Comparison of ENCODE assay signal across 9 mouse cellular contexts in the genomic region with DNA sequence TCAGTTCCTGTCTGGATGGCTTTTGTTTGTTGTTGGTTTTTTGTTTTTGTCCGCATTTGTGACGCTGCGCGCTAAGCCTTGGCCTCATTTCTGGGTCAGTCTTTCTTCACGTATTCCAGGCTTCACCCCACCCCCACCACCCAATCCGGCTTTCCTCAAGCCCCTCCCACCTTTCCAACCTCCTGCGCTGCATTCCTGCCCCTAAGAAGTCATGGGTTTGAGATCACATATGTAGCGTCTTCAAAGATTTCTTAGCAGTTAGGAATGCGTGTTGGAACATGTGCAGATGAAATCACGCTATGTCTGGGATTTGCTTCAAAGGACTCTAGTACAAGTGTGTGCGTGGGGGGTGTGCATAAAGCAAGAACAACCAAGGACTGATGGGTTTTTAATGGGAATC. TPM values are rescaled to one million over a fixed set of nuclear protein-coding genes. Genes with fewer than 3 reads are reported as not detected.
DNase-seq lines count a peak whose midpoint lies in the region; ATAC-seq and TF ChIP-seq lines count a peak whose summit lies in the region.
"Had no signal": no experiment of that assay in that cellular context is flagged by ENCODE, and none has a peak within 500 bp of the region (broad histone marks: within the 10 kb centered on the region; RNA-seq: fewer than 3 reads in every experiment).

No protein-coding gene starts in this region.

- ATAC-seq in embryonic facial prominence, embryonic 14.5 days (ENCODE audit: low read depth), result peak; percentile 44
- no peak for ATAC-seq in intestine, postnatal 0 days

- peaks cover 30% of the 10 kb centered on the region for H3K4me1 ChIP-seq in embryonic facial prominence, embryonic 14.5 days (ENCODE audit: control insufficient read depth, insufficient read depth, low read length)
- peaks cover 16% of the 10 kb centered on the region for H3K4me1 ChIP-seq in intestine, postnatal 0 days (replicated peaks; ENCODE audit: control insufficient read depth, insufficient read depth, low read length)

- peak overlapping the region; percentile 28 for H3K4me3 ChIP-seq in embryonic facial prominence, embryonic 14.5 days (ENCODE audit: low read depth, low read length)
- no peak overlapping the region for H3K4me3 ChIP-seq in intestine, postnatal 0 days (ENCODE audit: low read depth, low read length)
- H3K4me3 ChIP-seq: myocyte had no signal

- intact Hi-C loops in left cerebral cortex, postnatal 25 days (cut with DNase I), result no loop called here
- intact Hi-C loops in left cerebral cortex, postnatal 10 days (cut with DNase I), result no loop called here

- no peaks in the 10 kb centered on the region for H3K27me3 ChIP-seq in embryonic facial prominence, embryonic 14.5 days (replicated peaks; ENCODE audit: control insufficient read depth, insufficient read depth, low read length)
- no peaks in the 10 kb centered on the region for H3K27me3 ChIP-seq in intestine, postnatal 0 days (replicated peaks; ENCODE audit: control insufficient read depth, insufficient read depth, low read length)

- H3K27ac ChIP-seq in embryonic facial prominence, embryonic 14.5 days (replicated peaks; ENCODE audit: low read depth, low read length), result peak overlapping the region; percentile 56; the same call in 1 of the 2 replicates
- H3K27ac ChIP-seq in intestine, postnatal 0 days (ENCODE audit: low read depth, low read length), result peak overlapping the region; percentile 17; the same call in 1 of the 2 replicates

- peak overlapping the region; percentile 60 for H3K4me2 ChIP-seq in embryonic facial prominence, embryonic 14.5 days (ENCODE audit: low read depth, low read length)
- H3K4me2 ChIP-seq in intestine, postnatal 0 days (replicated peaks; ENCODE audit: low read depth), result peak overlapping the region; percentile 53

- no peaks in the 10 kb centered on the region for H3K9me3 ChIP-seq in embryonic facial prominence, embryonic 14.5 days (ENCODE audit: control insufficient read depth, low read length)
- H3K9me3 ChIP-seq in intestine, postnatal 0 days (ENCODE audit: control insufficient read depth), result no peaks in the 10 kb centered on the region

- 9% methylated on average over 11 of the region's 11 CpGs for WGBS in embryonic facial prominence, embryonic 14.5 days
- WGBS in intestine, postnatal 0 days, result 46% methylated on average over 11 of the region's 11 CpGs

- peak overlapping the region; percentile 36 for H3K9ac ChIP-seq in embryonic facial prominence, embryonic 14.5 days (ENCODE audit: low read depth, low read length)
- no peak overlapping the region for H3K9ac ChIP-seq in intestine, postnatal 0 days (ENCODE audit: low read depth, low read length)

- no peaks in the 10 kb centered on the region; the same call in 1 of the 2 replicates for H3K36me3 ChIP-seq in embryonic facial prominence, embryonic 14.5 days (ENCODE audit: control insufficient read depth, insufficient read depth, low read length)
- H3K36me3 ChIP-seq in intestine, postnatal 0 days (ENCODE audit: control insufficient read depth, insufficient read depth), result 0 out of 2 replicates have a peak, but pooled peaks cover 6% of the 10 kb centered on the region

- TF ChIP-seq CTCF in intestine, postnatal 0 days (IDR thresholded peaks at IDR 0.05; ENCODE audit: low read depth), result no peak

- DNase-seq in left cerebral cortex, postnatal 25 days (ENCODE audit: low spot score in 2 of 2), result peak; percentile 18 to 21
- DNase-seq in left cerebral cortex, postnatal 10 days (ENCODE audit: extremely low spot score in 1 of 2, low spot score in 2 of 2), result no peak
- peak; percentile 86 for DNase-seq in embryonic facial prominence, embryonic 14.5 days (ENCODE audit: low spot score)
- peak; percentile 46 for DNase-seq in retina, postnatal 7 days (ENCODE audit: low read depth, low spot score)
- DNase-seq in ovary, postnatal 14 days (ENCODE audit: low spot score), result no peak
- DNase-seq in frontal cortex, postnatal 14 days (ENCODE audit: low spot score in 2 of 2), result no peak
- DNase-seq in lung, postnatal 14 days, result no peak

RNA-seq across cellular contexts. Expression of a gene that starts 50.3 kb away (rescaled TPM):
- total RNA-seq in left cerebral cortex, postnatal 25 days (2021), result 10 to 100 TPM; 24.5 to 24.8 TPM
- 10 to 100 TPM; 23.0 to 25.3 TPM for total RNA-seq in left cerebral cortex, postnatal 10 days (2021)
- 15.5 and 18.5 TPM in 2 replicates for polyA plus RNA-seq in embryonic facial prominence, embryonic 14.5 days (2014; fragmentation: Nextera tagmentation; extraction: Ambion mirVana)
- polyA plus RNA-seq in intestine, postnatal 0 days (2015; fragmentation: Nextera tagmentation; extraction: Ambion mirVana), result 3.4 and 3.8 TPM in 2 replicates

Comparison
In these comparisons a context has a peak if more than half of its experiments do, and no peak if none do; other contexts are left out.
1. DNase-seq: peak in left cerebral cortex, postnatal 25 days (2 of 2), embryonic facial prominence, embryonic 14.5 days (single experiment) and retina, postnatal 7 days (single experiment); none in left cerebral cortex, postnatal 10 days (0 of 2), ovary, postnatal 14 days (single experiment), frontal cortex, postnatal 14 days (0 of 2) and lung, postnatal 14 days (single experiment).